Mouse (Mus musculus): ENCODE measurements around the gene Xndc1.

Gene Xndc1

GRCm38 (mm10) chr7:102081784-102082183, 16.5 kb downstream of the Xndc1 start:
- no peak for DNase-seq (ENCODE audit: low spot score)

GRCm38 (mm10) chr7:102082816-102083215, 17.5 kb downstream of the Xndc1 start, which contains the start of gene Trpc2:
Trpc2 (plus strand) TSS chr7:102083116.
- DNase-seq (ENCODE audit: low spot score), result no peak

- no peak for DNase-seq (ENCODE audit: low spot score)
Measured at GRCm38 (mm10) chr7:102084041-102084696, 18.9 kb downstream of the Xndc1 start.

DNA sequence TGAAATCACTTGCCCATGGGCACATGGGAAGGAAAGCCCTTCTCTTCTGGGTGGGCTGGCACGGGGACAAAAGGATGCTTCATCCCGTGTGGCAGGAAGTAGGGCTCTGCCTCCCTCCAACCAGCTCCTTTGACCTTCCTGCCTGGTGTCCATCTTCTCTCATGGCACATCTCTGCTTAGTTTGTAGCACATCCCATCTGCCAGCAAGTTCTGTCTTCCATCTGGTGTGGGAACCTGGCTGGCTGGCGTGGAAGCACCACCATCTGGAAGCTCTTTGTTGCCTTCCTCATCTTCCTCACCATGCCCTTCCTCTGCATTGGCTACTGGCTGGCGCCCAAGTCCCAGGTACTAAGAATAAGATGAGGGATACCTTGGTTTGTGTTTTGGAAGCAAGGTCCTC, 22.0 kb downstream of the Xndc1 start:
- no peak for DNase-seq (ENCODE audit: low spot score)

GRCm38 (mm10) chr7:102099760-102100661, 34.7 kb downstream of the Xndc1 start:
- no peak for DNase-seq (ENCODE audit: low spot score)

GRCm38 (mm10) chr7:102100868-102101267, 35.6 kb downstream of the Xndc1 start:
- no peak for DNase-seq (ENCODE audit: low spot score)

- no peak for DNase-seq (ENCODE audit: low spot score)
Measured at GRCm38 (mm10) chr7:102101487-102101886, 36.2 kb downstream of the Xndc1 start, which contains the start of gene Art1. Art1 (plus strand) TSS chr7:102101743.

GRCm38 (mm10) chr7:102102241-102102640, 36.9 kb downstream of the Xndc1 start:
- DNase-seq (ENCODE audit: low spot score), result no peak

DNA sequence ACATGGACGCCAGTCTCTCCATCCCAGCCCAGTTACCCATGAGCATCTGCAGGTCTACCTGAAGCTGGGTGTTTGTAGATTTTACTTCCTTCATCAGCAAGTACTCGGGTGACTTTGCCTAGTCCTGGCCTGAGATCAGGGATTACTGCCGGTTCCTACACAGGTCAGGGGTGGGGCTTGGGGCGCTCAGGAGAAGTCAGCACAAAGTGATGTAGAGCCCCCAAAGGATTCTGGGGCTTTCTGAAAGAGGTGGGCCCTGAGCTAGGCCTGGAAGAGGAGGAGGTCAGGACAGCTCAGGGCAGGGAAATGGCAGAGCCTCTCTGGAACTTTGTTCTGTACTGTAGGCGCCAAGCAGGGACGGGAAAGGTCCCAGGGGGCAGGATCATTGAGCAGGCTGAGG, 37.4 kb downstream of the Xndc1 start:
- no peak for DNase-seq (ENCODE audit: low spot score)

- DNase-seq (ENCODE audit: low spot score), result no peak
Measured at GRCm38 (mm10) chr7:102103555-102103954, 38.2 kb downstream of the Xndc1 start.

- no peak for DNase-seq (ENCODE audit: low spot score)
Measured at GRCm38 (mm10) chr7:102104126-102104525, 38.8 kb downstream of the Xndc1 start.

- DNase-seq (ENCODE audit: low spot score), result no peak
Measured at GRCm38 (mm10) chr7:102106700-102107141, 41.4 kb downstream of the Xndc1 start.

- no peak for DNase-seq (ENCODE audit: low spot score)
Measured at GRCm38 (mm10) chr7:102108206-102108605, 42.9 kb downstream of the Xndc1 start.

GRCm38 (mm10) chr7:102109171-102109570, 43.9 kb downstream of the Xndc1 start, which contains the start of gene Art5:
Art5 (minus strand) TSS chr7:102109489.
- DNase-seq (ENCODE audit: low spot score), result no peak

DNA sequence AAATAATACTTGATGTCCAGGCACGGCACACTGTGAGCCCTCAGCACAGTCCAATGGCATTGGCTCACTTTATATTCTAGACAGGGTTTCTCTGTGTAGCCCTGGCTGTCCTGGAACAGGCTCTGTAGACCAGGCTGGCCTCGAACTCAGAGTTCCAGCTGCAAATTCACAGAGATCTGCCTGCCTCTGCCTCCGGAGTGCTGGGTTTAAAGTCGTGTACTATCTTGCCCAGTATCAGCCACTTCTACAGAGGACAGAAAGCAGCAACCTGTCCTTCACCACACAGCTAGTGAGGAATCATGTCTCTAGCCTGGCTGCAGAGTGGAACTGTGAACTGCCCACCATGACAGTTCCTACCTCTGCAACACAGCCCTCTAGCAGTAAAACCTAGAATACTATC, 44.4 kb downstream of the Xndc1 start:
- no peak for DNase-seq (ENCODE audit: low spot score)

GRCm38 (mm10) chr7:102113151-102113729, 47.9 kb downstream of the Xndc1 start:
- no peak for DNase-seq (ENCODE audit: low spot score)

DNA sequence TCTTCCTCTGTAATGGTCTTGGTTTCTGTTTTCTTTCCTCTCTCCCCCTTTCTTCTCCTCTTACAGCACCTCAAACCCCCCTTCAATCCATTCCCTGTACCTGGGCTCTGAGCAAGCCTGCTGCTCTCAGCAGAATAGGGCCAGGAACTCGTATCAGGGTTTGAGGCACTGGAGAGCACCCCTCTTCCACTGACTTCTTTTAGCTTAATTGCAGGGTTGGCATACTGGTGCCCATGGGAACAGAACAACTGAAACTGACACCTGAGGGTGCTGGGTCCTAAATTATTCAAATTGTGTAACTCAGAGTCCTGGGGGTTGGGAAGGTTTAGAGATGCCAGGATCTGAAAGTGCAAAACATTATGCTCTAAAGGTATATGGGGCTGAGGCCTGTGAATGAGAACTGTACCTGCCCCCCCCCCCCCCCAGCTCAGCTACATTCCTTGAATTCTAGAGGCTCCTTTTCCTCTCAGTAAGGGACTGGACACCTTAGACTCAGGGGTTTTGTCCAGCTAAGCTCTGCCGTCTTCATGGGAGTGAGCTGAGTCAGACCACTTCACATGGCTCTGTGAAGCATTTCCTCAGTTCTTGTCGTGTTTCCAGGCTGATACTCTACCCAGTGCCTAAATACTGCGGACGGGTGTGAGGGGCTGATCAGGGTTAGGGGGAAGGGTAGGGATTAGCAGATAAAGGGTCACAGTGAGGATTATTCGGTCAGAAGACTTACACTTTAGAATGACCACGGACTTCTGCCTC, 51.4 kb downstream of the Xndc1 start, which contains the start of gene Chrna10:
Gene Chrna10 (minus strand): TSS at position 250 of the 753 bp plus-strand sequence.
- DNase-seq (ENCODE audit: low spot score), result no peak

GRCm38 (mm10) chr7:102117382-102117781, 52.1 kb downstream of the Xndc1 start:
- DNase-seq (ENCODE audit: low spot score), result no peak

- no peak for DNase-seq (ENCODE audit: low spot score)
Measured at GRCm38 (mm10) chr7:102120326-102120725, 55.0 kb downstream of the Xndc1 start.

DNA sequence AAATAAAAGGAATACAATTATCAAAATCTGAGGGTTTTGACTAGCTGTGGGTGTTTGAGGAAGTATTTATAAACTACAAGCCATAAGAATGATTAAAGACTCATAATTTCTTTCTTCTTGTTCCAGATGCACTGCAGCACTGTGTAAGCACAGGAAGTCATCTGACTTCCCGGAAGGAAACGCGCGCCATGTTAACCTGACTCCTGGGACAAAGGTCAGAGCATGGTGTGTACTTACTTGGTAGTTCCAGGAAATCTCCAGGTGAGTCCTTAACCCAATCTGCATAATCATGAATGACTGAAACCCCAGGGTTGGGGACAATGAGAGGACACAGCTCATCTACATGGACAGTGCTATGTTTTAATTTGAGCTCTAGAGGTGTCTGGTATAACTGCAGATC, 67.1 kb downstream of the Xndc1 start:
- no peak for DNase-seq (ENCODE audit: low spot score)

Measured in testis, postnatal 10 days (tissue).